17 mouse cellular contexts compared by ENCODE assay signal in genomic region chr2:124396733-124397132, GRCm38 (mm10).
"Had no signal": no experiment of that assay in that cellular context is flagged by ENCODE, and none has a peak within 500 bp of the region (broad histone marks: within the 10 kb centered on the region; RNA-seq: fewer than 3 reads in every experiment).

No protein-coding gene starts in this region.

- H3K27me3 ChIP-seq: midbrain, embryonic 12.5 days; neural tube, embryonic 13.5 days; neural tube, embryonic 15.5 days; stomach, embryonic 15.5 days had no signal

- DNase-seq: lung, adult 18-20 months; lung, embryonic 14.5 days; lung, postnatal 14 days; lung, postnatal 4 days; midbrain, embryonic 14.5 days; right cerebral cortex, postnatal 14 days; thymus, adult 2 months; thymus, postnatal 25 days had no signal

- H3K36me3 ChIP-seq: midbrain, embryonic 10.5 days; midbrain, embryonic 12.5 days; neural tube, embryonic 13.5 days; neural tube, embryonic 15.5 days; stomach, embryonic 15.5 days had no signal

- H3K4me3 ChIP-seq: midbrain, embryonic 10.5 days; midbrain, embryonic 12.5 days; myocyte; neural tube, embryonic 13.5 days; neural tube, embryonic 15.5 days; stomach, embryonic 15.5 days had no signal

- H3K9ac ChIP-seq: liver, embryonic 14.5 days; lung, embryonic 14.5 days; midbrain, embryonic 12.5 days; neural tube, embryonic 13.5 days; neural tube, embryonic 15.5 days; stomach, embryonic 15.5 days had no signal

- H3K9me3 ChIP-seq: midbrain, embryonic 10.5 days; midbrain, embryonic 12.5 days; neural tube, embryonic 13.5 days; neural tube, embryonic 15.5 days; stomach, embryonic 15.5 days had no signal

- H3K4me1 ChIP-seq: midbrain, embryonic 10.5 days; midbrain, embryonic 12.5 days; neural tube, embryonic 13.5 days; stomach, embryonic 15.5 days had no signal

- ATAC-seq: midbrain, embryonic 16.5 days had no signal

- H3K4me2 ChIP-seq: lung, embryonic 14.5 days; midbrain, embryonic 12.5 days; neural tube, embryonic 13.5 days; neural tube, embryonic 15.5 days; stomach, embryonic 15.5 days had no signal

- H3K27ac ChIP-seq: liver, embryonic 14.5 days; midbrain, embryonic 10.5 days; midbrain, embryonic 12.5 days; neural tube, embryonic 13.5 days; neural tube, embryonic 15.5 days; stomach, embryonic 15.5 days; stomach, postnatal 0 days had no signal
